Mouse (Mus musculus) liver, postnatal 0 days (tissue): ENCODE data around the gene Gldc. TPM values are rescaled to one million over a fixed set of nuclear protein-coding genes. Genes with fewer than 3 reads are reported as not detected.

Experiments used
- ATAC-seq: fragments of 200-750 bp; cut with Nextera tagmentation; 2 replicates; pipeline ENCODE4 v1.8.0; 2017; ENCODE audit warnings: mild to moderate bottlenecking, moderate library complexity
- DNase-seq: peaks from one replicate; pipeline ENCODE4 v3.0.0-alpha.2; 2016
- H3K27ac ChIP-seq: fragments of 300-500 bp; sonication (generic); 2 replicates; pipeline ENCODE4 v1.5.1; 2014; ENCODE audit warnings: antibody characterized with exemption, moderate library complexity, mild to moderate bottlenecking, low read depth
- H3K27me3 ChIP-seq: fragments of 300-500 bp; sonication (generic); 2 replicates; pipeline ENCODE4 v1.6.1; 2014; ENCODE audit warnings: low read length, control low read depth, mixed read lengths; ENCODE audit not compliant: insufficient read depth
- H3K36me3 ChIP-seq: fragments of 300-500 bp; sonication (generic); replicated peaks from 2 replicates; pipeline ENCODE4 v1.6.1; 2014; ENCODE audit warnings: mild to moderate bottlenecking, control low read depth, low read length, moderate library complexity, mixed read lengths; ENCODE audit not compliant: insufficient read depth
- H3K4me1 ChIP-seq: fragments of 300-500 bp; sonication (generic); 2 replicates; pipeline ENCODE4 v1.6.1; 2014; ENCODE audit warnings: antibody characterized with exemption, mild to moderate bottlenecking, control low read depth; ENCODE audit not compliant: insufficient read depth
- H3K4me2 ChIP-seq: fragments of 300-500 bp; sonication (generic); 2 replicates; pipeline ENCODE4 v1.6.1; 2014; ENCODE audit warnings: low read depth, mild to moderate bottlenecking, low read length, moderate library complexity, mixed read lengths
- H3K4me3 ChIP-seq: fragments of 300-500 bp; sonication (generic); 2 replicates; pipeline ENCODE4 v1.5.1; 2014; ENCODE audit warnings: low read depth, low read length
- H3K9ac ChIP-seq: fragments of 300-500 bp; sonication (generic); replicated peaks from 2 replicates; pipeline ENCODE4 v1.6.1; 2014; ENCODE audit warnings: mild to moderate bottlenecking, moderate library complexity
- H3K9me3 ChIP-seq: fragments of 300-500 bp; sonication (generic); 2 replicates; pipeline ENCODE4 v1.6.1; 2016; ENCODE audit warnings: mild to moderate bottlenecking, control low read depth, low read length, mixed read lengths
- CTCF ChIP-seq: sonication (generic); IDR thresholded peaks from 2 replicates; pipeline ENCODE4 v1.5.1; 2016; ENCODE audit warnings: antibody characterized with exemption, low read depth
- EP300 ChIP-seq: IDR thresholded peaks from 2 replicates; pipeline ENCODE4 v1.6.1; 2016; ENCODE audit warnings: antibody characterized with exemption, low read depth, mild to moderate bottlenecking
- WGBS: fragments of 180-500 bp; shearing (Covaris S2); extraction: QIAGEN DNeasy Blood & Tissue Kit; methylation state at CpG from one replicate; pipeline ENCODE4 v1.1.7; 2014; ENCODE audit not compliant: insufficient replicate concordance; 5-methylcytosine and 5-hydroxymethylcytosine counted together
- polyA plus RNA-seq: library from polyadenylated mRNA; unstranded; fragments of >200 nt; fragmentation: Nextera tagmentation; extraction: Ambion mirVana; gene quantifications from 2 replicates; pipeline ENCODE4 v1.2.1, GENCODE M21; 2015

Gldc gene
- polyA plus RNA-seq, 1 experiment from 2014 or later, result 33.2 TPM

DNA sequence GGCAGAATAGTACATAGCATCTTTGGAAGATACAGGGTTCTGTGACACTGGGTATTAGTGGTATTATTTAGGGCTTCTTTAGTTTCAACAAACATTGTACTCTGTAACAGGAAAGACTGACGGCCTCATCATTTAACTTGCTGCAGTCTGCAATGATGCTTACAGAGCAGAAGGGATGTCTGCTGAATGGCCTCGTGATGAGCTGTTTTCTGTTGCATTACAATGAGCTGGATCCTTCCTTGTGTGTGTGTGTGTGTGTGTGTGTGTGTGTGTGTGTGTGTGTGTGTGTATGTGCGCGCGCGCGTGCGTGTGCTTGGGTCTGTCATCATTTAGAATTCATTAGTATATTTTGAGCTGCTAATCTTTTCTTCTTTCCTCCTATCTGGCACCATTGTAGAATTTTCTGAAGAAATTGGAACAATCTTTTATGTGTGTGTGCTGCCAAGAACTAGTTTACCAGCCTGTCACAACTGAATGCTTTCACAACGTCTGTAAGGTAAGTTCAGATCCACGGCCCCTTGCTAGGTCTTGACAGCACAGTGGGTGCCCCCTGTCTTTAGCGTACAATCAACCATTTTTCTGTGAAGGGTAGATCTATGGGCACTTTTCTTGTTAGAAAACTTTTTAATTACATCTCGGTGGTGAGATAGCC, 83.5 kb downstream of the Gldc start:
- DNase-seq (no peak), ATAC-seq (no peak)
- 91% methylated on average over 12 of the region's 12 CpGs for WGBS
- no peak for TF ChIP-seq CTCF
- no peak for TF ChIP-seq EP300
- Histone ChIP-seq H3K9me3 (no peaks in the 10 kb centered on the region), H3K27me3 (no peaks in the 10 kb centered on the region), H3K4me3 (no peak overlapping the region), H3K4me2 (no peak overlapping the region), H3K9ac (no peak overlapping the region), H3K27ac (no peak overlapping the region), H3K36me3 (peaks cover 78% of the 10 kb centered on the region), H3K4me1 (no peaks in the 10 kb centered on the region)

DNA sequence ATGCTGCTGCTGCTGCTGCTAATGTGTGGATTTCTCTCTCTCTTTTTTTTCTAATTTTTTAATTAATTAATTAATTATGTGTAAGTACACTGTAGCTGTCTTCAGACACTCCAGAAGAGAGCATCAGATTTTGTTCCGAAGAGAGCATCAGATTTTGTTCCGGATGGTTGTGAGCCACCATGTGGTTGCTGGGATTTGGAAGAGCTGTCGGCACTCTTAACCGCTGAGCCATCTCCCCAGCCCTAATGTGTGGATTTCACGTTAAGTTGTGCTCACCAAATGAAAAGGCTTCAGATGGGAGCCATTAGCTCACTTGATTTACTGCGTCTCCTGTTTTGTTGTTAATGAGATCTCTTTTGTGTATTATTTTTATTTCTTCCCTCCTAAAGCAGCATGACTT, 85.1 kb downstream of the Gldc start:
- no peaks in the 10 kb centered on the region for H3K9me3 ChIP-seq
- TF ChIP-seq CTCF (no peak), EP300 (no peak)
- ATAC-seq, result no peak
- H3K9ac ChIP-seq, result no peak overlapping the region
- H3K4me3 ChIP-seq, result no peak overlapping the region
- WGBS, result 91% methylated on average over 6 of the region's 6 CpGs
- H3K27me3 ChIP-seq, result no peaks in the 10 kb centered on the region
- no peak for DNase-seq
- no peak overlapping the region for H3K4me2 ChIP-seq
- H3K36me3 ChIP-seq, result peaks cover 82% of the 10 kb centered on the region
- no peaks in the 10 kb centered on the region for H3K4me1 ChIP-seq
- no peak overlapping the region for H3K27ac ChIP-seq

DNA sequence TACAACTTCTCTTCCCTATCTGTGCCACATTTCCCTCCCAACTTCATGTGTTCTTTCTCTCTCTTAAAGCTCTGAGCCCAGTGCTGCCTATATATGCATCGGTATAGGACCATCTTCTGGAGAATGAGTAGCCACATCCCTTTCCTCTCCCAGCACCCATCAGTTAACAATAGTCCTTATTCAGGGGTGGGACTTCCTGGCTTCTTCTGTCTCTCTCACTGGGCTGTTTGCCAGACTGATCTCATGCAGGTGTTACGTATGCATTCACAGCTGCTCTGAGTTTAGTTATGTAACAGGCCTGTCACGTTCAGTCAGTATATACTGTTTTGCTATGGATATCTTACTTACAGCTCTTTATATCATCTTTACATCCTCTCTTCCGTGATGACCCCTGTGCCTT, 109.4 kb downstream of the Gldc start:
- WGBS, result 52% methylated on average over 4 of the region's 4 CpGs
- no peaks in the 10 kb centered on the region for H3K27me3 ChIP-seq
- no peaks in the 10 kb centered on the region for H3K9me3 ChIP-seq
- H3K9ac ChIP-seq, result no peak overlapping the region
- ATAC-seq (no peak), DNase-seq (no peak)
- no peak overlapping the region for H3K4me2 ChIP-seq
- peaks cover 5% of the 10 kb centered on the region; the same call in 1 of the 2 replicates for H3K36me3 ChIP-seq
- no peak for TF ChIP-seq EP300
- no peak for TF ChIP-seq CTCF
- no peaks in the 10 kb centered on the region; the same call in 1 of the 2 replicates for H3K4me1 ChIP-seq
- H3K27ac ChIP-seq, result no peak overlapping the region
- H3K4me3 ChIP-seq, result no peak overlapping the region

DNA sequence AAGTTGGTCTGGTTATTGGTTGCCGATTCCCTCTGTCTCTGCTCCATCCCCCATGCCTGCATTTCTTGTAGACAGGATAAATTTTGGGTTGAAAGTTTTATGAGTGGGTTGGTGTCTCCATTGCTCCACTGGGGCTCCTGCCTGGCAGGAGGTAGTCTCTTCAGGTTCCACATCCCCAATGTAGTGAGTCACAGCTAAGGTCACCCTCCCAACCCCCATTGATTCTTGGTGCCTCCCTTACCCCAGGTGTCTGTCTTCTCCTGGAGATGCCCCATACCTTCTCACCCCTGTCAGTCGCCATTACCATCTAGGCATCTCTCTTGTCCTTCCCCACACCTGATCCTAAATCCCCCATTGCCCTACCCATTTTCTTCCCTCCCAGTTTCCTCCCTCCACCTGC, 121.0 kb downstream of the Gldc start:
- ATAC-seq, result no peak
- no peak overlapping the region for H3K4me3 ChIP-seq
- no peak for DNase-seq
- no peak overlapping the region for H3K27ac ChIP-seq
- H3K4me1 ChIP-seq, result peaks cover 9% of the 10 kb centered on the region
- no peaks in the 10 kb centered on the region for H3K9me3 ChIP-seq
- H3K4me2 ChIP-seq, result no peak overlapping the region
- TF ChIP-seq EP300, result no peak
- TF ChIP-seq CTCF, result no peak
- peaks cover 16% of the 10 kb centered on the region; the same call in 1 of the 2 replicates for H3K36me3 ChIP-seq
- WGBS, result 95% methylated on average over 2 of the region's 2 CpGs
- no peak overlapping the region for H3K9ac ChIP-seq
- H3K27me3 ChIP-seq, result no peaks in the 10 kb centered on the region

DNA sequence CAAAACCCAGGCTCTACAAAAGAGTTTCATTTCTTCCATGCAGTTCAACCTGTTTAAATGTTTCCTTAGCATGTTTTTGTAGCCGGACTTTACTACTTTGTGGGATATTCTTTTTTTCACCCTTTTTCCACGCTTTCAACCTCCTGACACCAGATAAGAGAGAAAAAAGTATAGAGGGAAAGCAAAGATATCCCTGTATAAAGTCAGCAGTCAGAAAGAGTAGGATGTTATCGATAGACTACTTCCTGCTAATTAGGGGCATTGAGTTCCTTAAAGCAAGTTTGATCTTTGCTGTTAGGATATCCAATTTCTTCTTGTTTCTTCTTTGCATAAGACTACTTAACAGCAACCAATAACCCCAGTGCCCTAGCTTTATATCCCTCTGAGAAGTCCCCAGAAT, 123.8 kb downstream of the Gldc start:
- Histone ChIP-seq H3K27ac (no peak overlapping the region), H3K9ac (no peak overlapping the region), H3K4me3 (no peak overlapping the region), H3K27me3 (no peaks in the 10 kb centered on the region), H3K4me2 (no peak overlapping the region), H3K4me1 (peaks cover 9% of the 10 kb centered on the region), H3K9me3 (peaks cover 5% of the 10 kb centered on the region; the same call in 1 of the 2 replicates), H3K36me3 (peaks cover 18% of the 10 kb centered on the region; the same call in 1 of the 2 replicates)
- WGBS, result 51% methylated on average over 3 of the region's 3 CpGs
- ATAC-seq, result no peak
- TF ChIP-seq EP300, result no peak
- no peak for TF ChIP-seq CTCF
- DNase-seq, result no peak

DNA sequence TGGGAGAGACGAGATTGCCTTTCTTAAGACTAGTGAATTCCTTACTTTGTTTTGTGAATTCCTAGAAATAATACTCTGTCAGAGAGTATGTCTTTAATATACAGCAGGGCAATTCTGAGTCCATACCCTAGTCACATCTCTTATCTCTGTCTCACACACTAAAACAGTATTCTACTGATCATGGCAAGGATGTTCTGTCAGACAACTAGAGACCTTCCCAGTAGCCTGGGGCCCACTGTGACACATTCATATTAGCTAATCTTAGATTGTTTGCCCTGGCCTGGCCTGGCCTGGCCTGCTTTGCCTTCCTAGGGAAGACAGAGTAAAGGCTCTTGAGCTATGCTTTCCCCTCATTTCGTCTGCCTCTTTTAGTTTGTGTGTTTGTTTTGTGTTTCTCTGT, 124.6 kb downstream of the Gldc start:
- DNase-seq, result no peak
- peak overlapping the region; percentile 67; the same call in 1 of the 2 replicates for H3K27ac ChIP-seq
- no peak for TF ChIP-seq EP300
- TF ChIP-seq CTCF, result no peak
- WGBS, result 52% methylated on average over 2 of the region's 2 CpGs
- H3K4me3 ChIP-seq, result no peak overlapping the region
- peaks cover 16% of the 10 kb centered on the region; the same call in 1 of the 2 replicates for H3K36me3 ChIP-seq
- peaks cover 6% of the 10 kb centered on the region; the same call in 1 of the 2 replicates for H3K9me3 ChIP-seq
- H3K4me1 ChIP-seq, result peaks cover 9% of the 10 kb centered on the region
- H3K9ac ChIP-seq, result no peak overlapping the region; the same call in 1 of the 2 replicates
- peak overlapping the region; percentile 42 for H3K4me2 ChIP-seq
- ATAC-seq, result peak; percentile 92
- H3K27me3 ChIP-seq, result no peaks in the 10 kb centered on the region

Other genes starting within 250 kb of the Gldc start
- not detected in 2 replicates for gene Trpd52l3, start 171.6 kb downstream of the Gldc start, polyA plus RNA-seq
- gene Uhrf2, start 144.9 kb downstream of the Gldc start, polyA plus RNA-seq, result 18.4 and 19.8 TPM in 2 replicates
- 212 and 278 TPM in 2 replicates for gene Mbl2, start 57.5 kb upstream of the Gldc start, polyA plus RNA-seq